Mouse (Mus musculus): ENCODE data around the gene Pld2. TPM values are rescaled to one million over a fixed set of nuclear protein-coding genes. Genes with fewer than 3 reads are reported as not detected.

The Pld2 gene
- total RNA-seq (2017), result 0.86 and 4.3 TPM in 2 replicates

GRCm38 (mm10) chr11:70539877-70540587 lies at the start of gene Pld2:
Pld2 (plus strand) TSS chr11:70540064.
- peak; percentile 74 for ATAC-seq (ENCODE audit: extremely low read depth, insufficient number of reproducible peaks, low FRiP score, poor library complexity, severe bottlenecking)

- 0 out of 2 replicates have a peak, but pooled peaks have one; percentile 13 for ATAC-seq (ENCODE audit: extremely low read depth, insufficient number of reproducible peaks, low FRiP score, poor library complexity, severe bottlenecking)
These were observed 40.0 kb upstream of the Pld2 start for GRCm38 (mm10) chr11:70499566-70500475.

- no peak for ATAC-seq (ENCODE audit: extremely low read depth, insufficient number of reproducible peaks, low FRiP score, poor library complexity, severe bottlenecking)
These were observed 39.4 kb upstream of the Pld2 start for GRCm38 (mm10) chr11:70500476-70500812.

- no peak for ATAC-seq (ENCODE audit: extremely low read depth, insufficient number of reproducible peaks, low FRiP score, poor library complexity, severe bottlenecking)
These were observed 37.8 kb upstream of the Pld2 start for GRCm38 (mm10) chr11:70502018-70502417.

- no peak for ATAC-seq (ENCODE audit: extremely low read depth, insufficient number of reproducible peaks, low FRiP score, poor library complexity, severe bottlenecking)
These were observed 34.9 kb upstream of the Pld2 start, which contains the start of gene Tm4sf5 for GRCm38 (mm10) chr11:70504970-70505369. Tm4sf5 (plus strand) TSS chr11:70505244.

GRCm38 (mm10) chr11:70506385-70506784 lies 33.5 kb upstream of the Pld2 start:
- peak; percentile 50; the same call in 1 of the 2 replicates for ATAC-seq (ENCODE audit: extremely low read depth, insufficient number of reproducible peaks, low FRiP score, poor library complexity, severe bottlenecking)

GRCm38 (mm10) chr11:70506962-70507515 lies 32.8 kb upstream of the Pld2 start:
- no peak for ATAC-seq (ENCODE audit: extremely low read depth, insufficient number of reproducible peaks, low FRiP score, poor library complexity, severe bottlenecking)

GRCm38 (mm10) chr11:70509753-70510564 lies 29.9 kb upstream of the Pld2 start:
- ATAC-seq (ENCODE audit: extremely low read depth, insufficient number of reproducible peaks, low FRiP score, poor library complexity, severe bottlenecking), result peak; percentile 73; the same call in 1 of the 2 replicates

- no peak for ATAC-seq (ENCODE audit: extremely low read depth, insufficient number of reproducible peaks, low FRiP score, poor library complexity, severe bottlenecking)
These were observed 28.6 kb upstream of the Pld2 start for GRCm38 (mm10) chr11:70511242-70511641.

- no peak for ATAC-seq (ENCODE audit: extremely low read depth, insufficient number of reproducible peaks, low FRiP score, poor library complexity, severe bottlenecking)
These were observed 28.0 kb upstream of the Pld2 start for GRCm38 (mm10) chr11:70511825-70512224.

GRCm38 (mm10) chr11:70512709-70513342 lies 27.0 kb upstream of the Pld2 start:
- no peak for ATAC-seq (ENCODE audit: extremely low read depth, insufficient number of reproducible peaks, low FRiP score, poor library complexity, severe bottlenecking)

- ATAC-seq (ENCODE audit: extremely low read depth, insufficient number of reproducible peaks, low FRiP score, poor library complexity, severe bottlenecking), result no peak
These were observed 26.3 kb upstream of the Pld2 start for GRCm38 (mm10) chr11:70513520-70513919.

GRCm38 (mm10) chr11:70514288-70514687 lies 25.6 kb upstream of the Pld2 start, which contains the start of gene Vmo1:
Vmo1 (minus strand) TSS chr11:70514616.
- ATAC-seq (ENCODE audit: extremely low read depth, insufficient number of reproducible peaks, low FRiP score, poor library complexity, severe bottlenecking), result no peak

GRCm38 (mm10) chr11:70516352-70516751 lies 23.5 kb upstream of the Pld2 start:
- no peak for ATAC-seq (ENCODE audit: extremely low read depth, insufficient number of reproducible peaks, low FRiP score, poor library complexity, severe bottlenecking)

- no peak for ATAC-seq (ENCODE audit: extremely low read depth, insufficient number of reproducible peaks, low FRiP score, poor library complexity, severe bottlenecking)
These were observed 21.4 kb upstream of the Pld2 start for GRCm38 (mm10) chr11:70518436-70518835.

GRCm38 (mm10) chr11:70518923-70519322 lies 20.9 kb upstream of the Pld2 start, which contains the start of gene Gltpd2:
Gltpd2 (plus strand) TSS chr11:70519196.
- ATAC-seq (ENCODE audit: extremely low read depth, insufficient number of reproducible peaks, low FRiP score, poor library complexity, severe bottlenecking), result no peak

GRCm38 (mm10) chr11:70520178-70520769 lies 19.6 kb upstream of the Pld2 start:
- no peak for ATAC-seq (ENCODE audit: extremely low read depth, insufficient number of reproducible peaks, low FRiP score, poor library complexity, severe bottlenecking)
